Mouse (Mus musculus): ENCODE data around the gene Gadd45a. TPM values are rescaled to one million over a fixed set of nuclear protein-coding genes. Genes with fewer than 3 reads are reported as not detected.

Gadd45a gene
- total and polyA plus RNA-seq, 2 experiments from 2014 or later, result 7.9 to 16.9 TPM

DNA sequence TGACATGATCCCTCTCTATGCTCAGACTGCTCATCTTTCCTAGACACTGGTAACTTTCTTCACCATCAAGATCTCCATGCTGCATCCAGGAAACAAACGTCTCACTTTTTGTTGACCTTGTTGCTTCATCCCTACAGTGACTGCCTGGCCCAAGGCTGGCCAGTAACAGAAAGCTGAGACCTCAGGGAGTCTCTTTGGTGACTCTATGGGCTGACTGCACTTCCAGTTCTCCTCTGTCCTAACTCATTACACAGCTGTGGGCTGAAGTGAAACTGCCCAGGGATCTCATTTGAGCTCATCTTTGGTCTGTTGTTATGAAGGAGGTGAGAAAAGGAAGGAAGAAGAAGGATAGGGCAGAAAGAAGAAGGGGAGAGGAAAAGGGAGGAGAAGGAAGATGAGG lies 39.1 kb upstream of the Gadd45a start:
- Histone ChIP-seq H3K4me2 (ENCODE audit: low read depth, low read length) (no peak overlapping the region), H3K4me1 (ENCODE audit: insufficient read depth, low read length) (peaks cover 2% of the 10 kb centered on the region; the same call in 1 of the 2 replicates), H3K4me3 (ENCODE audit: low read length) (no peak overlapping the region), H3K36me3 (ENCODE audit: insufficient read depth, low read length) (no peaks in the 10 kb centered on the region), H3K9me3 (ENCODE audit: low read length) (no peaks in the 10 kb centered on the region), H3K9ac (replicated peaks; ENCODE audit: low read length) (no peak overlapping the region), H3K27ac (no peak overlapping the region), H3K27me3 (ENCODE audit: insufficient read depth, low read length) (no peaks in the 10 kb centered on the region)
- ATAC-seq, result no peak
- TF ChIP-seq CTCF (IDR thresholded peaks at IDR 0.05; ENCODE audit: low read depth), result no peak
- WGBS, result 61% methylated on average over 1 of the region's 1 CpGs
- DNase-seq (ENCODE audit: low spot score), result no peak

- Histone ChIP-seq H3K9me3 (ENCODE audit: low read length) (no peaks in the 10 kb centered on the region), H3K27me3 (ENCODE audit: insufficient read depth, low read length) (no peaks in the 10 kb centered on the region), H3K9ac (replicated peaks; ENCODE audit: low read length) (no peak overlapping the region), H3K4me2 (ENCODE audit: low read depth, low read length) (no peak overlapping the region), H3K27ac (no peak overlapping the region), H3K36me3 (ENCODE audit: insufficient read depth, low read length) (no peaks in the 10 kb centered on the region), H3K4me1 (ENCODE audit: insufficient read depth, low read length) (peaks cover 2% of the 10 kb centered on the region; the same call in 1 of the 2 replicates), H3K4me3 (ENCODE audit: low read length) (no peak overlapping the region)
- no peak for DNase-seq (ENCODE audit: low spot score)
- TF ChIP-seq CTCF (IDR thresholded peaks at IDR 0.05; ENCODE audit: low read depth), result no peak
- ATAC-seq, result no peak
Observed at GRCm38 (mm10) chr6:67074868-67075267, 37.6 kb upstream of the Gadd45a start.

DNA sequence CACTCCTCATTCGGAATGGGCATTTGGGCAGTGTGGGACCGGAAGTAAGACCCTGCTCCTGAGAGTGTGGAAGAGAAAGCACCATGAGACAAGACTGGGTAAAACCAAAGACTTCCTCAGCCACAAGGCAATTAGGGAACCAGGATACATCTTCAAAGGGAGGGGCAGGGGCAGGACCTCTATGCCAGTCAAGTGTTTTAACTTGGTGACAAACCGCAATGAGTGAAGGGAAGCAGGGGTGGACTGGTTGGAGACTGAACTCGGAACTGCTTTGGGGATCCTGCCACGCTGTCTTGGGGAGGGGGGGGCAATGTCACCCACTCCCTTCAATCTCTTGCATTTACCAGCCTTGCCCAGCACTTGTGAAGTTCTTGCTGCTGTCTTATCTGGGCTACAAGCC lies 36.7 kb upstream of the Gadd45a start:
- H3K27ac ChIP-seq, result no peak overlapping the region
- ATAC-seq (no peak), DNase-seq (ENCODE audit: low spot score) (no peak)
- 91% methylated on average over 5 of the region's 5 CpGs for WGBS
- no peaks in the 10 kb centered on the region for H3K36me3 ChIP-seq (ENCODE audit: insufficient read depth, low read length)
- no peak overlapping the region for H3K4me2 ChIP-seq (ENCODE audit: low read depth, low read length)
- no peaks in the 10 kb centered on the region for H3K9me3 ChIP-seq (ENCODE audit: low read length)
- no peak overlapping the region for H3K9ac ChIP-seq (replicated peaks; ENCODE audit: low read length)
- peaks cover 2% of the 10 kb centered on the region; the same call in 1 of the 2 replicates for H3K4me1 ChIP-seq (ENCODE audit: insufficient read depth, low read length)
- no peak for TF ChIP-seq CTCF (IDR thresholded peaks at IDR 0.05; ENCODE audit: low read depth)
- no peaks in the 10 kb centered on the region for H3K27me3 ChIP-seq (ENCODE audit: insufficient read depth, low read length)
- no peak overlapping the region for H3K4me3 ChIP-seq (ENCODE audit: low read length)

GRCm38 (mm10) chr6:67073446-67073845 lies 36.2 kb upstream of the Gadd45a start:
- H3K27me3 ChIP-seq (ENCODE audit: insufficient read depth, low read length), result no peaks in the 10 kb centered on the region
- H3K36me3 ChIP-seq (ENCODE audit: insufficient read depth, low read length), result no peaks in the 10 kb centered on the region
- no peak for TF ChIP-seq CTCF (IDR thresholded peaks at IDR 0.05; ENCODE audit: low read depth)
- WGBS, result 92% methylated on average over 4 of the region's 4 CpGs
- ATAC-seq, result no peak
- H3K4me2 ChIP-seq (ENCODE audit: low read depth, low read length), result no peak overlapping the region
- H3K9ac ChIP-seq (replicated peaks; ENCODE audit: low read length), result no peak overlapping the region
- no peak overlapping the region for H3K4me3 ChIP-seq (ENCODE audit: low read length)
- DNase-seq (ENCODE audit: low spot score), result no peak
- no peak overlapping the region for H3K27ac ChIP-seq
- H3K9me3 ChIP-seq (ENCODE audit: low read length), result no peaks in the 10 kb centered on the region
- H3K4me1 ChIP-seq (ENCODE audit: insufficient read depth, low read length), result peaks cover 2% of the 10 kb centered on the region; the same call in 1 of the 2 replicates

DNA sequence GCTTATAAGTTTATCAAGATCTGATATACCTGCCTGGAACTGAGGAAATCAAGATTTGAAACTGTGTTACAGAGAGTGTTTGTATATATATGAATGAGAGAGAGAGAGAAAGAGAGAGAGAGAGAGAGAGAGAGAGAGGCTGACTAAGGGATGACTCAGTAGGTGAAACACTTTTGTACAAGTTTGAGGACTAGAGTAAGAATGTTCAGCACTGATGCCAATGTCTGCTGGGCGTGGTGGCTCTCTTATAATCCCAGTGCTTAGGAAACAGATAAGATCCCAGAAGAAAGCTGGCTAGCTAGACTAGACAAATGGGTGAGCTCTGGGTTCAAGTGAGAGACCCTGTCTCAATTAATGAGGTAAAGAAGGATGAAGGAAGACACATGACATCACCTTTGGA lies 34.4 kb upstream of the Gadd45a start:
- ATAC-seq (no peak), DNase-seq (ENCODE audit: low spot score) (no peak)
- 87% methylated on average over 1 of the region's 1 CpGs for WGBS
- Histone ChIP-seq H3K27me3 (ENCODE audit: insufficient read depth, low read length) (no peaks in the 10 kb centered on the region), H3K4me1 (ENCODE audit: insufficient read depth, low read length) (peaks cover 2% of the 10 kb centered on the region; the same call in 1 of the 2 replicates), H3K4me3 (ENCODE audit: low read length) (no peak overlapping the region), H3K9ac (replicated peaks; ENCODE audit: low read length) (no peak overlapping the region), H3K36me3 (ENCODE audit: insufficient read depth, low read length) (no peaks in the 10 kb centered on the region), H3K4me2 (ENCODE audit: low read depth, low read length) (no peak overlapping the region), H3K27ac (no peak overlapping the region), H3K9me3 (ENCODE audit: low read length) (no peaks in the 10 kb centered on the region)
- no peak for TF ChIP-seq CTCF (IDR thresholded peaks at IDR 0.05; ENCODE audit: low read depth)

- 34% methylated on average over 9 of the region's 9 CpGs for WGBS
Observed at GRCm38 (mm10) chr6:67069800-67070315, 32.6 kb upstream of the Gadd45a start.

DNA sequence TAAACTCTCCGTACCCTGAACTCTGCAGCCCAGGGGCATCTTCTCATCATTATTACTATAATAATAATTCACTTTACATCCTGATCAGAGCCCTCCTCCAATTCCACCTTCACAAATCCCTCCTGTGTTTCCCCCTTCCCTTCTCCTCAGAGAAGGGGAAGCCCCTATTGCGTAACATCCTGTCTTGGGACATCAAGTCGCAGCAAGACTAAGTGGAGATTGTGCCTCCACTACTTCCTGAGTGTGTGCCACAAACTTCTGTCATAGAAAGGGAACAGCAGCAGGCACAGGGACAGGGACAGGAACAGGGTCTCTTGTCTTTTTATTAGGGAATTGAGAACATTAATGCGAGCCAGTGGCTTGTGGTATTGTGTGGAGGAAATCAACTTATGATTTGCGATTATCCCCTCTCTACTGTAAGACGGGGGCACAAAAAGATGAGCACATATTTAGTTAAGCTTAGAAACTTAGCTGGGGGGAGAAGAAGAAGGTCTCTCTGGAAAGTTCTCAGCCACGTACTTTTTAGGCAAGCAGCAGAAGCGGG lies 32.0 kb upstream of the Gadd45a start:
- Histone ChIP-seq H3K9ac (replicated peaks; ENCODE audit: low read length) (no peak overlapping the region), H3K9me3 (ENCODE audit: low read length) (no peaks in the 10 kb centered on the region), H3K27me3 (ENCODE audit: insufficient read depth, low read length) (no peaks in the 10 kb centered on the region), H3K4me1 (ENCODE audit: insufficient read depth, low read length) (no peaks in the 10 kb centered on the region), H3K4me3 (ENCODE audit: low read length) (no peak overlapping the region), H3K36me3 (ENCODE audit: insufficient read depth, low read length) (no peaks in the 10 kb centered on the region), H3K27ac (no peak overlapping the region), H3K4me2 (ENCODE audit: low read depth, low read length) (no peak overlapping the region)
- no peak for ATAC-seq
- DNase-seq (ENCODE audit: low spot score), result no peak
- WGBS, result 84% methylated on average over 8 of the region's 8 CpGs
- no peak for TF ChIP-seq CTCF (IDR thresholded peaks at IDR 0.05; ENCODE audit: low read depth)

More at GRCm38 (mm10) chr6:67069800-67070315, 32.6 kb upstream of the Gadd45a start:
- no peak overlapping the region for H3K4me2 ChIP-seq (ENCODE audit: low read depth, low read length)
- H3K9me3 ChIP-seq (ENCODE audit: low read length), result no peaks in the 10 kb centered on the region
- no peak for TF ChIP-seq CTCF (IDR thresholded peaks at IDR 0.05; ENCODE audit: low read depth)
- no peak overlapping the region for H3K9ac ChIP-seq (replicated peaks; ENCODE audit: low read length)
- no peaks in the 10 kb centered on the region; the same call in 1 of the 2 replicates for H3K4me1 ChIP-seq (ENCODE audit: insufficient read depth, low read length)
- no peaks in the 10 kb centered on the region for H3K27me3 ChIP-seq (ENCODE audit: insufficient read depth, low read length)
- H3K36me3 ChIP-seq (ENCODE audit: insufficient read depth, low read length), result no peaks in the 10 kb centered on the region
- H3K4me3 ChIP-seq (ENCODE audit: low read length), result no peak overlapping the region
- no peak overlapping the region for H3K27ac ChIP-seq
- peak; percentile 27 for DNase-seq (ENCODE audit: low spot score)
- peak; percentile 74 for ATAC-seq
